Comparison of ENCODE assay signal across 18 mouse cellular contexts in genomic region chr6:31213161-31213560, GRCm38 (mm10).
DNase-seq lines count a peak whose midpoint lies in the region; TF ChIP-seq lines count a peak whose summit lies in the region.
"Had no signal": no experiment of that assay in that cellular context is flagged by ENCODE, and none has a peak within 500 bp of the region (broad histone marks: within the 10 kb centered on the region; RNA-seq: fewer than 3 reads in every experiment).

No protein-coding gene starts in this region.

- H3K9ac ChIP-seq in MEL (ENCODE audit: control insufficient read depth, low read depth, low read length, poor library complexity, severe bottlenecking) = no peak overlapping the region
- H3K9ac ChIP-seq: forebrain, embryonic 13.5 days; forebrain, postnatal 0 days; heart, embryonic 12.5 days had no signal

- TF ChIP-seq EP300 in MEL (IDR thresholded peaks at IDR 0.05; ENCODE audit: low read depth in 1 of 2, low read length in 2 of 2) = no peak

- H3K79me2 ChIP-seq in MEL (ENCODE audit: control insufficient read depth, insufficient read depth, low read length, poor library complexity) = peaks cover 9% of the 10 kb centered on the region

- no peak for TF ChIP-seq CTCF in MEL (IDR thresholded peaks at IDR 0.05 in 2 of 3, conservative IDR thresholded peaks at IDR 0.05 in 1 of 3; ENCODE audit: control insufficient read depth in 1 of 3, insufficient read depth in 1 of 3, low read depth in 2 of 3, low read length in 3 of 3, poor library complexity in 1 of 3, severe bottlenecking in 1 of 3)

- intact Hi-C loops in heart, postnatal 14 days (cut with DNase I) = loop anchor here (10.0 kb wide), 1 partner anchor 432 kb away; no protein-coding TSS in a partner anchor
- intact Hi-C loops in left cerebral cortex, postnatal 25 days (cut with DNase I) = loop anchor here (5.0 kb wide), 1 partner anchor 239 kb away; no protein-coding TSS in a partner anchor

- no peaks in the 10 kb centered on the region for H3K27me3 ChIP-seq in MEL (ENCODE audit: control insufficient read depth in 1 of 2, insufficient read depth in 2 of 2, low read length in 2 of 2)

- H3K9me3 ChIP-seq in MEL (replicated peaks; ENCODE audit: insufficient read depth, low read length) = no peaks in the 10 kb centered on the region
- H3K9me3 ChIP-seq: embryonic facial prominence, embryonic 10.5 days; forebrain, embryonic 13.5 days; heart, embryonic 12.5 days had no signal

- H3K4me1 ChIP-seq in MEL (ENCODE audit: control insufficient read depth in 1 of 2, insufficient read depth in 2 of 2, low read length in 2 of 2) = peaks cover 0 to 2% of the 10 kb centered on the region in 2 experiments; a peak in 1 of 4 replicates

- no peak overlapping the region for H3K4me3 ChIP-seq in MEL (ENCODE audit: control insufficient read depth in 1 of 2, insufficient read depth in 1 of 2, low read depth in 2 of 2, low read length in 2 of 2)
- H3K4me3 ChIP-seq: embryonic facial prominence, embryonic 10.5 days; forebrain, embryonic 13.5 days; heart, embryonic 12.5 days had no signal

- no peaks in the 10 kb centered on the region; a peak in 2 of 4 replicates for H3K36me3 ChIP-seq in MEL (ENCODE audit: control insufficient read depth in 1 of 2, insufficient read depth in 2 of 2, low read length in 2 of 2)
- H3K36me3 ChIP-seq: embryonic facial prominence, embryonic 10.5 days; heart, embryonic 12.5 days had no signal

- TF ChIP-seq RAD21 in MEL (IDR thresholded peaks at IDR 0.05; ENCODE audit: low read depth, low read length) = no peak

- no peak overlapping the region for H3K27ac ChIP-seq in MEL (ENCODE audit: control insufficient read depth, low read depth, low read length)
- H3K27ac ChIP-seq: embryonic facial prominence, embryonic 10.5 days; forebrain, embryonic 13.5 days had no signal

- DNase-seq in heart, adult 11 months = peak; percentile 87
- DNase-seq in heart, postnatal 14 days = no peak
- DNase-seq in left cerebral cortex, postnatal 25 days (ENCODE audit: low spot score in 2 of 2) = peak; percentile 7 to 30
- DNase-seq in left cerebral cortex, adult 9 months (ENCODE audit: low spot score in 2 of 2) = no peak
- peak; percentile 14 for DNase-seq in MEL (ENCODE audit: low read depth, low spot score)
- DNase-seq in naive thymus-derived CD4-positive, alpha-beta T cell, adult 2 months (ENCODE audit: low read depth) = peak; percentile 56
- DNase-seq in kidney, postnatal 4 days = no peak
- no peak for DNase-seq in Muller cell, postnatal 12 days (ENCODE audit: inconsistent ontology term)
- DNase-seq: adrenal gland, adult 2 months; adrenal gland, postnatal 25 days; cerebellum, adult 8-10 months; cerebellum, postnatal 36 days; forebrain, postnatal 0 days; gastrocnemius, postnatal 36 days; heart, postnatal 36 days had no signal

- no peak for TF ChIP-seq POLR2A in MEL (IDR thresholded peaks at IDR 0.05; ENCODE audit: control insufficient read depth in 1 of 2, insufficient read depth in 1 of 2, low read depth in 1 of 2, low read length in 2 of 2, poor library complexity in 1 of 2)

TF ChIP-seq in MEL, 35 proteins besides CTCF, POLR2A, EP300 and RAD21:
- no peak for TF ChIP-seq E2F4 (IDR thresholded peaks at IDR 0.05; ENCODE audit: borderline replicate concordance, low read depth, low read length)
- no peak for TF ChIP-seq TAL1 (IDR thresholded peaks at IDR 0.05; ENCODE audit: low read length)
- TF ChIP-seq ZC3H11A (IDR thresholded peaks at IDR 0.05; ENCODE audit: low read depth, low read length) = no peak
- no peak for TF ChIP-seq MYB (IDR thresholded peaks at IDR 0.05; ENCODE audit: low read depth, low read length)
- no peak for TF ChIP-seq MAFK (IDR thresholded peaks at IDR 0.05; ENCODE audit: borderline replicate concordance, low read depth, low read length)
- no peak for TF ChIP-seq ZKSCAN1 (IDR thresholded peaks at IDR 0.05; ENCODE audit: low read depth, low read length)
- TF ChIP-seq TCF12 (IDR thresholded peaks at IDR 0.05; ENCODE audit: low read depth, low read length) = no peak
- no peak for TF ChIP-seq POLR2AphosphoS5 (IDR thresholded peaks at IDR 0.05; ENCODE audit: borderline replicate concordance, low read depth, low read length)
- no peak for TF ChIP-seq MEF2A (IDR thresholded peaks at IDR 0.05; ENCODE audit: extremely low read depth, insufficient replicate concordance, low read depth, low read length, poor library complexity, severe bottlenecking)

Comparison
In these comparisons a context has a peak if more than half of its experiments do, and no peak if none do; other contexts are left out.
1. DNase-seq: peak in heart, adult 11 months (single experiment), left cerebral cortex, postnatal 25 days (2 of 2), MEL (single experiment) and naive thymus-derived CD4-positive, alpha-beta T cell, adult 2 months (single experiment); none in heart, postnatal 14 days (0 of 2), left cerebral cortex, adult 9 months (0 of 2), kidney, postnatal 4 days (0 of 2) and Muller cell, postnatal 12 days (single experiment).